Comparison of ENCODE assay signal across 8 mouse cellular contexts in the genomic region with DNA sequence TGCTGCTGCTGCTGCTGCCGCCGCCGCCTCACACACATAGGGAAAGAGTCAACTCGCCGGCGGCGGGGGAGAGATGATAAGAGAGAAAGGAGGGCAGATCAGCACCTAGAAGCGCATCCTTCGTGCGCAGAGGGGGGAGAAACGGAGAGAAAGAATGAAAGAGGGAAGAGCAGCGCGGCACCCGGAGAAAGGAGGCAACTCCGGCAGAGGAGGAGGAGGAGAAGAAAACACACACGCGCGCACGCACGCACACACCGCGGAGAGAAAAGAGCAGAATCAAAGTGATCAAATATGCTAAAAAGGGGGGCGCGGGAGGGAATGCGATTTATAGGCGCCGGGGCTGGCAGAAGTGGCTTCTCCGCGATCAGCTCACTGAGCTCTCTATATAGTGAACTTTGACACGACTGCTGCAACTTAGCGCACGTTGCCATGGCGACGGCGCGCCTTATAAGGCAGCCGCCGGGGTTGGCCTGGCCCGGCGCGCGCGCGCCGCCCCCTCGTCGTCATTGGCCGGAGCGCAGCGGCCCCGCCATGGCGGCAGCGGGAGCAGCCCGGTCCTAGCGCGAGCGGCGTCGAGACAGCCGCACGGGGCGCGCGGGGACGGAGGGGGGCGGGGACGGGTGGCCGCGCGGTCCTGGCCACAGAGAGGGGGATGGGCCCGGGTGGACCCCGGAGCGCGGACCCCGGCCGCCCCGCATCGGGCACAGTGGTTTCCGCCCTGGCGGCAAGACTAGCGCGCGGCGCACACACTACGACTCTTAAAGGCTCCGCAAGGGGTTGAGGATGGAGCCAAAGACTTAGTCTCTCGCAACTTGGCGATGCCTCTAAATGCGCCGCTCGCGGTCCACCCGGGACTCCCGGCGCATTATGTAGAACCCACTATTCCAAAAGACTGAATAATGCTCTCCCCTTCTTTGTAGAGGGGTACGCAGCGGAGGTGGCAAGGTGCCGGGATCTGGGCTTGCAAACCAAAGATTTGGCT. TPM values are rescaled to one million over a fixed set of nuclear protein-coding genes. Genes with fewer than 3 reads are reported as not detected.
DNase-seq lines count a peak whose midpoint lies in the region; ATAC-seq lines count a peak whose summit lies in the region.

No protein-coding gene starts in this region.

- H3K27ac ChIP-seq in forebrain, embryonic 13.5 days: peak overlapping the region; percentile 99
- peak overlapping the region; percentile 96 for H3K27ac ChIP-seq in heart, embryonic 16.5 days (ENCODE audit: low read length)
- peak overlapping the region; percentile 89 for H3K27ac ChIP-seq in liver, embryonic 13.5 days
- peak overlapping the region; percentile 97 for H3K27ac ChIP-seq in neural tube, embryonic 14.5 days (ENCODE audit: low read depth, low read length)

- peak overlapping the region; percentile 72 for H3K4me3 ChIP-seq in forebrain, embryonic 13.5 days
- peak overlapping the region; percentile 65 for H3K4me3 ChIP-seq in heart, embryonic 16.5 days (ENCODE audit: low read length)
- peak overlapping the region; percentile 62 for H3K4me3 ChIP-seq in liver, embryonic 13.5 days (replicated peaks)
- peak overlapping the region; percentile 86 for H3K4me3 ChIP-seq in neural tube, embryonic 14.5 days (ENCODE audit: low read depth, low read length)

- peak overlapping the region; percentile 70 for H3K4me2 ChIP-seq in forebrain, embryonic 13.5 days
- H3K4me2 ChIP-seq in heart, embryonic 16.5 days (ENCODE audit: low read depth, low read length): peak overlapping the region; percentile 88
- H3K4me2 ChIP-seq in liver, embryonic 13.5 days: peak overlapping the region; percentile 57
- peak overlapping the region; percentile 89 for H3K4me2 ChIP-seq in neural tube, embryonic 14.5 days (ENCODE audit: low read depth, low read length)

- peak; percentile 97 for DNase-seq in Muller cell, postnatal 12 days (ENCODE audit: inconsistent ontology term)
- peak; percentile 97 to 99 for DNase-seq in kidney, postnatal 25 days
- peak; percentile 15 for DNase-seq in liver, embryonic 13.5 days
- peak; percentile 88 for DNase-seq in urinary bladder, postnatal 25 days (ENCODE audit: low spot score)

- peak; percentile 70 for ATAC-seq in cerebellum, adult (ENCODE audit: insufficient number of reproducible peaks, low FRiP score, low TSS enrichment)
- peak; percentile 94 for ATAC-seq in forebrain, embryonic 13.5 days
- peak; percentile 91 for ATAC-seq in heart, embryonic 16.5 days (replicated peaks; ENCODE audit: extremely low read depth, insufficient read depth, low FRiP score)
- ATAC-seq in liver, embryonic 13.5 days (ENCODE audit: low read depth): peak; percentile 71
- ATAC-seq in neural tube, embryonic 14.5 days (ENCODE audit: low read depth): peak; percentile 94

- H3K36me3 ChIP-seq in forebrain, embryonic 13.5 days (ENCODE audit: poor library complexity, severe bottlenecking): peaks cover 12% of the 10 kb centered on the region
- H3K36me3 ChIP-seq in heart, embryonic 16.5 days (ENCODE audit: control insufficient read depth, insufficient read depth): no peaks in the 10 kb centered on the region
- H3K36me3 ChIP-seq in liver, embryonic 13.5 days: 0 out of 2 replicates have a peak, but pooled peaks cover 6% of the 10 kb centered on the region
- H3K36me3 ChIP-seq in neural tube, embryonic 14.5 days (ENCODE audit: control insufficient read depth, insufficient read depth, low read length): peaks cover 5% of the 10 kb centered on the region; the same call in 1 of the 2 replicates

- H3K9ac ChIP-seq in forebrain, embryonic 13.5 days: peak overlapping the region; percentile 94
- peak overlapping the region; percentile 83 for H3K9ac ChIP-seq in heart, embryonic 16.5 days (ENCODE audit: low read length)
- H3K9ac ChIP-seq in liver, embryonic 13.5 days: peak overlapping the region; percentile 73
- peak overlapping the region; percentile 94 for H3K9ac ChIP-seq in neural tube, embryonic 14.5 days (replicated peaks; ENCODE audit: low read depth, low read length)

- peaks cover 76% of the 10 kb centered on the region for H3K27me3 ChIP-seq in forebrain, embryonic 13.5 days
- H3K27me3 ChIP-seq in heart, embryonic 16.5 days (ENCODE audit: control insufficient read depth, insufficient read depth, low read length): peaks cover 40% of the 10 kb centered on the region
- peaks cover 93% of the 10 kb centered on the region for H3K27me3 ChIP-seq in liver, embryonic 13.5 days
- H3K27me3 ChIP-seq in neural tube, embryonic 14.5 days (ENCODE audit: control insufficient read depth, insufficient read depth, low read length): peaks cover 3% of the 10 kb centered on the region

- peaks cover 20% of the 10 kb centered on the region; the same call in 1 of the 2 replicates for H3K4me1 ChIP-seq in forebrain, embryonic 13.5 days
- no peaks in the 10 kb centered on the region for H3K4me1 ChIP-seq in heart, embryonic 16.5 days (ENCODE audit: control insufficient read depth, insufficient read depth, low read length)
- H3K4me1 ChIP-seq in liver, embryonic 13.5 days (replicated peaks): peaks cover 6% of the 10 kb centered on the region
- H3K4me1 ChIP-seq in neural tube, embryonic 14.5 days (ENCODE audit: control insufficient read depth, insufficient read depth, low read length): no peaks in the 10 kb centered on the region

- no peaks in the 10 kb centered on the region for H3K9me3 ChIP-seq in forebrain, embryonic 13.5 days (replicated peaks)
- no peaks in the 10 kb centered on the region for H3K9me3 ChIP-seq in heart, embryonic 16.5 days (replicated peaks; ENCODE audit: control insufficient read depth, low read length)
- H3K9me3 ChIP-seq in liver, embryonic 13.5 days (replicated peaks): no peaks in the 10 kb centered on the region
- H3K9me3 ChIP-seq in neural tube, embryonic 14.5 days (ENCODE audit: control insufficient read depth, low read length): no peaks in the 10 kb centered on the region

- WGBS in forebrain, embryonic 13.5 days: under 1% methylated on average over 97 of the region's 98 CpGs
- WGBS in heart, embryonic 16.5 days: under 1% methylated on average over 98 of the region's 98 CpGs
- WGBS in liver, embryonic 13.5 days (ENCODE audit: insufficient replicate concordance): under 1% methylated on average over 76 of the region's 98 CpGs
- WGBS in neural tube, embryonic 14.5 days: under 1% methylated on average over 75 of the region's 98 CpGs

RNA-seq across cellular contexts. Expression of a gene that starts 4.9 kb away (rescaled TPM):
- 97.9 and 132 TPM in 2 replicates for polyA plus RNA-seq in forebrain, embryonic 13.5 days (2015; fragmentation: Nextera tagmentation; extraction: Ambion mirVana)
- polyA plus RNA-seq in heart, embryonic 16.5 days (2015; fragmentation: Nextera tagmentation; extraction: Ambion mirVana): 15.4 and 20.0 TPM in 2 replicates
- polyA plus RNA-seq in liver, embryonic 13.5 days (2015; fragmentation: Nextera tagmentation; extraction: Ambion mirVana): 10.2 and 11.9 TPM in 2 replicates
- polyA plus RNA-seq in neural tube, embryonic 14.5 days (2014; fragmentation: Nextera tagmentation; extraction: Ambion mirVana): 72.9 and 89.2 TPM in 2 replicates

Comparison
In these comparisons a context has a peak if more than half of its experiments do, and no peak if none do; other contexts are left out.
1. Peak in every context shown above with its lines: DNase-seq, ATAC-seq, H3K4me3 ChIP-seq and H3K27ac ChIP-seq.
2. DNase-seq: peak in every context shown above with its lines; median percentile 98 in kidney, postnatal 25 days; 97 in Muller cell, postnatal 12 days; 88 in urinary bladder, postnatal 25 days; 15 in liver, embryonic 13.5 days.